Mouse (Mus musculus) left cerebral cortex, postnatal 36 days (tissue): Measurements from ENCODE around the gene Atf6b. TPM values are rescaled to one million over a fixed set of nuclear protein-coding genes. Genes with fewer than 3 reads are reported as not detected.

Experiments used
- DNase-seq, 2 experiments: peaks; one replicate each; pipeline ENCODE4 v3.0.0; 2021 to 2022; ENCODE audit warnings: low spot score in 2 of 2, mixed read lengths in 1 of 2
- intact Hi-C: fragments of 180-260 bp; cut with DNase I; formaldehyde crosslinking; loops from one replicate; pipeline ENCODE4 v1.15.1; 2025
- total RNA-seq, 2 experiments: library from RNA; stranded (reverse); gene quantifications; 2 replicates each; pipeline ENCODE4 v1.2.3; 2021

Gene Atf6b
- total RNA-seq, 2 experiments from 2014 or later = 63.9 to 66.4 TPM

DNA sequence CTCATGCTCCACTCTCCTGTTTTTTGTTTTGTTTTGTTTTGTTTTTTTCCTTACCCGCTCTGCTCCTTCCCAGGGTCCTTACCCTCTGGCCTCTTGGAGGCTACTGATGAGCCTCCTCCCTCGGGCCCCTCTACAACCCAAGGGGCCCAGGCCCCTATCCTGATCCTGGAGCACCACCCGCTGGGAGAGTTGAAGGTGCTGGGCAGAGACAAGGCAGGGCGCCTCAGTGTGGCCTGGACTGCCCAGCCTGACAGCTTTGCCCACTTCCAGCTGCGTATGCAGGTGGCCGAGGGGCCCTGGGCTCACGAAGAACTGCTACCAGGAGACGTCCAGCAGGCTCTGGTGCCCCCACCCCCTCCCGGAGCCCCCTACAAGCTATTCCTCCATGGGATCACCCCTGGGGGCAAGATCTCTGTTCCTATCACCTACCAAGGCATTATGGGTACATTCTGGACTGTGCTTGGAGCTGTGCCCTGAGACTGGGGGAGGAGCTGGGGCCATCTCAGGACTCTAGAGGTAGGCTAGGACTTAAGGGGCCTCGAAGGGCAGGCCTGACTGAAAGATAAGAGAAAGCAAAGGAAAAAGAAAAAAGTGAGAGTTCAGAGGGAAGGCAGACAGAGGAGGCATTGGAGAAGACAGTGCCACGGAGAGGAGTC is 35.1 kb downstream of the Atf6b start:
- intact Hi-C loops = no loop called here
- DNase-seq = no peak

DNA sequence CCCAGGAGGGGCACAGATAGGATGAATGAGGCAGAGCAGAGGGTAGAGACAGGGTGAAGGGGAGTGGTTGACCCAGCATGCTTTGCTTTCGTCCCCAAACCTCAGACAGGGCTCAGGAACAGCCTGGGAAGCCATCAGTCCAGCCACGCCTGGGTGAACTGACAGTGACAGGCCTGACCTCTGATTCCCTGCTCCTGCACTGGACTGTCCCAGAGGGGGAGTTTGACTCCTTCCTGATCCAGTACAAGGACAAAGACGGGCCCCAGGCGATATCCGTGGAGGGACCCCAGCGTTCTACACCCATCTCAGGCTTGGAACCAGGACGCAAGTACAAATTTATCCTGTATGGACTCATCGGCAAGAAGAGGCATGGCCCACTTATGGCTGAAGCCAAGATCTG is 36.2 kb downstream of the Atf6b start:
- intact Hi-C loops = no loop called here

DNA sequence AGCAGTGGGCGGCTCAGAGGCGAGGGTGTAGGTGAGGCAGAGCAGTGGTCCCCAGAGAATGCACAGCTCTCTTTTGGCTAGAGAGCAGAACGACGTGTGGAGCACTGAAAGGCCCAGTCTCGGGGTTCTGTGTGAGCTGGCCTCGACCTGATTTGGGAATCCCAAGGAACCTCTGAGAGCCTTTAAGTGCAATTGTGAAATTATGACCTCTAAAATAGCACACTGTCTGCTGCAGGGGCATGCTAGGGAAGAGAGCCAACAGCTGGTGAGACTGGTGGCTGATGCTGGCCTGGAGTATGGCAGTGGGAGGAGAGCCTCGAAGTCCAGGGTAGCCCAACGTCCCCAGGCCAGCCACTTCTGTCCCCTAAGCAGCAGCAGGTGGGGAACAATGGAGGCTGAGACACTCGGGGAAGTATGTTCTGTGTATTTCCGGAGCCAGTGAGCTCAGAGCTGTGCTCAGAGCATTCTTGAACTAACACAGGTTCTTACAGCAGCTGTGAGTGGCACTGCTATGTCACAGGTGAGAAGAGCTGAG is 36.8 kb downstream of the Atf6b start:
- DNase-seq = no peak
- intact Hi-C loops = no loop called here

More for the DNA sequence above, 36.2 kb downstream of the Atf6b start:
- DNase-seq = no peak

DNA sequence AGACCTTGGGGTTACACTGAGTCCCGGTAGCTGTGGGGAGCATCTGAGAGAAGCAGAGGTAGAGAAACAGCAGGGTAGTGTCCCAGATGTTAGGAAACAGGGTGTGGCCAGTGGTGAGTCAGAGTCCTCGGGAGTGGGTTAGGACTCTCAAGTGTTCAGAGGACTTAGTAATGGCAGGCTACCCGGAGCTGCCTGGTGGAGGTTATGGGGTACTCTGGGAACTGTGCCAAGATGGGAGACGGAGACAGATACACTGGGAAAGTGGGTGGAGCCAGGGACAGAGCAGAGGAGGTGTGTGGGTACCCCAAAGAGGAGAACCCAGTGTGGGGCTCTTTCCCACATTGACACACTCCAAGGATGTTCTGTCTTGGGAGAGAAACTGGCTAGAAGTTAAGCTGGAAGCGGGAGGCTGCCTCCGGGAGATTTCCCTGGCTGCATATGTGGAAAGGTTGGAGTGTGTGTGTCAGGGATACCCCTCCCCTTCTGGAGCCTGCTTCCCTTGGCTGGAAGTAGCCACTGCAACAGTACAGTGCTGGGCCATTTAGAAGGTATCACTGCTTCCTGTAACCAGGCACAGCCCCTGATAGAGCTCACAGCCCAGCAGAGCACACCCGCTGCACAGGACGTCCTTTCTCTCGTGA is 37.4 kb downstream of the Atf6b start:
- no peak for DNase-seq
- intact Hi-C loops = no loop called here

DNA sequence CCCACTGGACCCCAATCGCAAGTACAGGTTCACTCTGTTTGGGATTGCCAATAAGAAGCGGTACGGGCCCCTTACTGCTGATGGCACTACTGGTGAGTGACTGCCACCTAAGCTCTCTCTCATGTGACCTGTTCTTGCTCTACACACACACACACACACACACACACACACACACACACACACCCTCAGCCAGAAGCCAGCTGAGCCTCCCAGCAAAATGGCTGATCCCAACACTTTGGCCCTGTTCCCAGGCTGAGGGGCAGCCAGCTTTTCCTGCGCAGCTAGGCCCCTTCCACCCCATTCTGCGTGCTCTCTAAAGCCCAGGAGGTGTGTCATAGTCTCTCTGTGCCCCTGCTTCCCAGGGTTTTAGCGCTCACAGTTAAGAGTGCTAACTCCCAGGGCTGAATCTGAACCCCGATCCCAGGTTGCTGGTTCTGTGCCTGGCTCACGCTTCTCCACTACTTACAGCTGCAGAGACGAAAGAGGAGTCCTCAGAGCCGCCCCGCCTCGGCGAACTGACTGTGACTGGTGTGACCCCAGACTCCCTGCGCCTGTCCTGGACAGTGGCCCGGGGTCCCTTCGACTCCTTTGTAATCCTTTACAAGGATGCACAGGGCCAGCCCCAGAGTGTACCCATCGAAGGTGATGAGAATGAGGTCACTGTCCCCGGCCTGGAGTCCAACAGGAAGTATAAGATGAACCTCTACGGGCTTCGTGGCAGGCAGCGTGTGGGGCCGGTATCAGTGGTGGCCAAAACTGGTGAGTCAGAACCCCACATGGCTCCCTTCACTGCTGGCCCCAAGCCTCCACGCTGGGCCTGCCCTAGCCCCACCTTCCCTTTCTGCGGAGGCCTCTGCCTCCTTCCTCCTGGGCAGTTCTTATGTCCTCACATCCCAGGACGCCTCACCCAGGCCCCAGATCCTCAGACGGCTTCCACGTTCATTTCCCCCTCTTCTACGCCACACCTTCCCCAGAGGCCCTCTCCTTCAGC is 38.5 kb downstream of the Atf6b start:
- DNase-seq = no peak
- intact Hi-C loops = no loop called here

DNA sequence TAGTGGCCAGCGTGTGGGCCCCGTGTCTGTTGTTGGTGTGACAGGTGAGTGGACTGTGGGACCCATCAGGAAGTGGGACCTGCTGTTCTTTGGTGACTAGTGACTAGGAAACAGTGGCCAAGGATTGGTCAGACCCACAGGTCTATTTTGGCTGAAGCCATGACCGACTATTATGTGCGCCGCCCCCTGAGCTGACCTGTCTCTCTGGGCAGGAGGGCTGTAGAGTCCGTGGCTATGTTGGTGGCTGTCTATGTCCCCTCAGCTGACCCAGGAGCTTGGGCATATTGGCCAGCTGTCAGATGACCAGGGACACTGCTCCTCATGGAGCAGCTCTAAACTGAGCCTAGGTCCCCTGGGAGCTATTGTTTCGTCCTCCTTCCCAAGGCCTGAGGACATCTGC is 41.9 kb downstream of the Atf6b start:
- intact Hi-C loops = no loop called here

DNA sequence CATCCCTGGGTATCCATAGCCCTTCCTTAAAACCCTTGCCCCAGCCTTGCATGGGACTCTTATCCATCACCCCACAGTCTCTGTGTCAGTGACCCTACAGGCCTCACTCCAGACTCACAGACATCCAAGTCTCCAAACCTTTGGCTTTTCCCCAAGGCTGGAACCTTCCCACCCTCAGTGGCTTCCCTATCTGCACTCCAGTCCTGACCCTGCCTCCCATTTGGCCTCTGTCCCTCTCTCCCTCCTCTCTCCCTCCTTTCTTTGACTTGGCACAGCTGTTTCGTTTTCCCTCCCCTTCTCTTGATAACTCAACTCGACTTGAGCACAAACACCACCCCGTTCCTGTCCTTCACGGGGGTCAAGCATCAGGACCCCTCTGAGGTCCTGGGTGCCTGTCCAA is 43.5 kb downstream of the Atf6b start:
- no peak for DNase-seq
- intact Hi-C loops = no loop called here

More for the DNA sequence above, 41.9 kb downstream of the Atf6b start:
- DNase-seq = no peak

DNA sequence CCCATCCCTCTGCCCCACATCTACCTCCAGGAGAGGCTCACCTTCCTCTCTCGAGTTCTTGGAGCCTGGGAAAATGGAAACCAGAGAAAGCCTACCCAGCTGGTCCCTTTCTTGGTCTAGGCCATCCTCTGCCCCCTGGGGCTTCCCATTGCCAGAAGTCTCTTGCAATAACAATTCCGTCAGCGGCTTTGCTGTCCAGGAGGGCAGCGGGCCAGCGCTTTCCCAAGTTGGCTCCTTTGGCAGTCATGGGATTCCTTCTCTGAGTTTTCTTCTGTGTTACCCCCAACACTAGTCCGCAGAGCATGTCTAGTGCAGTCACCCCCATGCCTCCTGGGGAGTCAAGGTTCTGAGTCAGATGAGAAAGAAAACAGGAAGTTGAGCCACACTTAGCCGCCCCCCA is 46.0 kb downstream of the Atf6b start:
- intact Hi-C loops = no loop called here
- DNase-seq = no peak

DNA sequence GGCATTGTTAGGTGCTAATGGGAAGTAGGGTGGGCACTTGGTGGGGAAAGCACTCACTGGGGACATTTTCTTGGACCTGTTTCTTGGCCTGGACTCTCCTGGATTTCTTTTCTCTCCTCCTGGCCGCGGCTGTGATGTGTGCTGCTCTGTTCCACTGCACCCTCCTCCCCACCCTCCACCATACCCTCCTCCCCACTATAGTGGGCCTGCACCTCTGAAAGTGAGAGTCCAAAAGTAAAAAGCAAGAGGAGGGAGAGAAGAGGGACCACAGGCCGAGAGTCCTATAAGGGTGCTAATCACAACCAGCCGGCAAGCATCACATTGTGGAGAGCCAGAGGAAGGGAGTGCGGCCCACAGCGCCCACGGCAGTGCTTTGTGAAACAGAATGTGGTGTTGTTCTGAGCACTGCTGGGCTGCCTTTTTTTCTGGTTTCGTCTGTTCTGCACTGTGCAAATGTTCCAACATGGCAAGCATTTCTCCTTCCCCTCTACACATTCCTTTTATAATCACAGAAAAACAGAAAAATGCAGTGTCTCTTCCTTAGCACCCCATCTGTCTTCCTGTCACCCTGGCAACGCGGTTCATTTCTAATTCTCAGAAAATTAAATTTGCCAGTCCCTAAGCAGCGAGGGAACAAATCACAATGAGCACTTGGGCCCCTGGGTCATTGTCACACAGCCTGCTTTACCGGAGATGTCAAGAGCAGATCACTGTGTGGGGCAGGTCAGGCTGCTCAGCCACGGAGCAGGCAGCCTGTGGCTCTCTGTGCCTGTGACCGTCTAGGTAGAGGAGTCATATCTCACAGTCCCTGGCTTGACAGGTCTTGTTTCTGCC is 52.8 kb downstream of the Atf6b start:
- DNase-seq = peak; percentile 70 to 79
- intact Hi-C loops = no loop called here

DNA sequence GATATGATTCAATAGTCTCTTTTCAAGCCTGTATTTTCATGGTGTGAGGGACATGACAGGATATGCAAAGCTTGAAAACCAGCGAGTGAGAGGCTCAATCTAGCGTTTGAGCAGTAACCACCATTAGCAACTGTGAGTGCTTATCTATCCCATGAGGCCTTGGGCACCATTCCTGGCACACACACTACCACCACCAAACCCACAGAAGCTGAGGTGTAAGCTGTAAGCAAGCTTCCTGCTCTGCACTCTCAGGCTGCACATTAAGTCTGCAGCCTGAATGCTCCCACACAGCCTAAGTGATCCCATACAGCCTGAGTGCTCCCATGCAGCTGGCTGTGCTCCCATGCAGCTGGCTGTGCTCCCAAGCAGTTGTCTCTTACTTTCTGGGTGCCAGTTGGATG is 53.7 kb downstream of the Atf6b start:
- peak; percentile 25 to 47 for DNase-seq
- intact Hi-C loops = no loop called here

Other genes with a start within 250 kb of the Atf6b start
- gene BC051142, start 248.3 kb upstream of the Atf6b start, total RNA-seq = 1 to 10 TPM; 4.1 TPM
- not detected for gene Btnl4, start 169.8 kb upstream of the Atf6b start, total RNA-seq
- gene Btnl6, start 129.8 kb upstream of the Atf6b start, total RNA-seq = not detected
- 10 to 100 TPM; 11.3 to 16.1 TPM for gene Notch4, start 82.9 kb upstream of the Atf6b start, total RNA-seq
- gene Gpsm3, start 57.3 kb upstream of the Atf6b start, total RNA-seq = 1 to 10 TPM; 2.6 to 2.9 TPM
- gene Pbx2, start 55.9 kb upstream of the Atf6b start, total RNA-seq = 10 to 100 TPM; 53.2 to 58.4 TPM
- under 1 TPM; 0.30 to 0.75 TPM for gene Ager, start 49.3 kb upstream of the Atf6b start, total RNA-seq
- gene Rnf5, start 43.5 kb upstream of the Atf6b start, total RNA-seq = 10 to 100 TPM; 66.9 to 72.0 TPM
- gene Agpat1, start 42.9 kb upstream of the Atf6b start, total RNA-seq = 100 to 1,000 TPM; 161 to 177 TPM
- 1 to 10 TPM; 2.7 to 3.3 TPM for gene Egfl8, start 31.2 kb upstream of the Atf6b start, total RNA-seq
- gene Ppt2, start 18.6 kb upstream of the Atf6b start, total RNA-seq = 10 to 100 TPM; 37.2 to 47.1 TPM
- gene Prrt1, start 17.6 kb upstream of the Atf6b start, total RNA-seq = 100 to 1,000 TPM; 148 to 168 TPM
- gene Fkbpl, start 2.4 kb upstream of the Atf6b start, total RNA-seq = 10 to 100 TPM; 12.3 to 14.1 TPM
- gene Tnxb, start 23.4 kb downstream of the Atf6b start, total RNA-seq = 1 to 10 TPM; 1.5 to 2.0 TPM
- 10 to 100 TPM in 1 of 2 experiments, 1 to 10 TPM in 1; 8.3 to 11.4 TPM for gene C4b, start 96.7 kb downstream of the Atf6b start, total RNA-seq
- gene Cyp21a1, start 157.4 kb downstream of the Atf6b start, total RNA-seq = not detected
- gene Stk19, start 189.8 kb downstream of the Atf6b start, total RNA-seq = 10 to 100 TPM; 50.2 to 58.6 TPM
- gene Dxo, start 189.9 kb downstream of the Atf6b start, total RNA-seq = 10 to 100 TPM; 39.4 to 45.4 TPM
- 10 to 100 TPM; 58.5 to 72.2 TPM for gene Skiv2l, start 203.1 kb downstream of the Atf6b start, total RNA-seq
- 10 to 100 TPM; 35.5 to 36.6 TPM for gene Nelfe, start 203.2 kb downstream of the Atf6b start, total RNA-seq
- gene Cfb, start 215.4 kb downstream of the Atf6b start, total RNA-seq = under 1 TPM in 1 of 2 experiments, not detected in 1; 0.63 TPM
- 1 to 10 TPM; 6.5 to 8.6 TPM for gene Zbtb12, start 232.3 kb downstream of the Atf6b start, total RNA-seq
- not detected for gene Gm20547, start 234.9 kb downstream of the Atf6b start, total RNA-seq